In the genomic region with DNA sequence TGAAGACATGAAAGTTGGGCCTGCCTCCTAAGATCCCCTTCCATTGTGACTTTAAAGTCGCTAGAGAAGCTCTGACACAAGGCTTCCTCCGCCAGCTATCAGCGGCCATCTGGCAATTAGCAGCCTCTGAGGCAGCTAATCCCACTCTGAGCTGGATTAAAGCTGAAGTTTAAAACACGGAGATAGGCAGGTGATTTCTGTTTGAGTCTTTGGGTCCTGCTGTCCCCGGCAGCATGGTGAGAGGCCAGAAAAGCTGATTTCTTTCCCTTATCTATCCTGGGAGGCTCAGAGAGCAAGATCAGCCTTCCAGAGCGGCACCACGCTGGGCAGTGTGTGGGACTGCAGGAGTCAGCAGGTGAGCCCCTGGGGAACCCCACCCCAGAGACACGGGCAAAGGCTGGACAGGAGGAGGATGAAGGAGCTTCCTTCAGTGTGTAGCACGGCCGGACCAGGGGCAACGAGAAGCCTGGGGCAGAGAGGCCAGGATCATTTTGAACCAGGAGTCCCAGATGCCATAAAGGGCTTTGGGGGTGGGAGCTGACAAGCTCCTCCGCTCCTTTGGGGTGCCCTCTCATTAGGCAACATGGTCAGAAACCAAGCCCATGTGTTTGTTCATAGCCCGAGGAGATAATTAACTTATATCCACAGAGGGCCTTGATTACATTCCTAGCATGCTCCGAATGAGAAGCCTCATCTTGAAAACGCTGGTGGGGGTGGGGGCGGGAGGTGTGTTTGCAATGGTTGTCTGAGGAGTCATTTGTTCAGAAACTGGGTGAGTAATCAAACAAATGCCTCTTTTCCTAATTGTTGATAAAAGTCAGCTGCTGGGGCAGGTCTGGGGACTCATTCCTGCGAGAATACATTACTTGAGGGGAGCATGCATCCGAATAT, we compare ENCODE assay signal across 13 mouse cellular contexts.
DNase-seq lines count a peak whose midpoint lies in the region; ATAC-seq lines count a peak whose summit lies in the region.
"Had no signal": no experiment of that assay in that cellular context is flagged by ENCODE, and none has a peak within 500 bp of the region (broad histone marks: within the 10 kb centered on the region; RNA-seq: fewer than 3 reads in every experiment).

No protein-coding gene starts in this region.

- peak; percentile 8 to 16 for DNase-seq in cerebellum, postnatal 14 days
- DNase-seq in cerebellum, adult 18-20 months: no peak
- DNase-seq in hindbrain, embryonic 11.5 days (ENCODE audit: low spot score): no peak
- DNase-seq in CD4-positive helper T cell, adult 2 months (ENCODE audit: low read depth, low spot score): peak; percentile 3
- peak; percentile 18 for DNase-seq in midbrain, embryonic 10.5 days (ENCODE audit: low spot score)
- DNase-seq in right cerebral cortex, postnatal 36 days (ENCODE audit: low spot score in 2 of 2): no peak
- DNase-seq: thymus, adult 2 months had no signal

- H3K36me3 ChIP-seq in hindbrain, embryonic 12.5 days: no peaks in the 10 kb centered on the region
- no peaks in the 10 kb centered on the region for H3K36me3 ChIP-seq in hindbrain, embryonic 11.5 days (ENCODE audit: control insufficient read depth, insufficient read depth, low read length)
- no peaks in the 10 kb centered on the region for H3K36me3 ChIP-seq in midbrain, embryonic 10.5 days
- H3K36me3 ChIP-seq: G1E; neural tube, embryonic 12.5 days had no signal

- ATAC-seq in hindbrain, embryonic 12.5 days (ENCODE audit: low FRiP score): 0 out of 2 replicates have a peak, but pooled peaks have one; percentile 43
- ATAC-seq in hindbrain, embryonic 11.5 days (ENCODE audit: low FRiP score): no peak
- no peak for ATAC-seq in CD4-positive, CD25-positive, alpha-beta regulatory T cell, adult 4 months
- ATAC-seq: intestine, embryonic 16.5 days had no signal

- H3K4me2 ChIP-seq in hindbrain, embryonic 12.5 days (replicated peaks): no peak overlapping the region
- no peak overlapping the region for H3K4me2 ChIP-seq in hindbrain, embryonic 11.5 days (replicated peaks; ENCODE audit: low read depth, low read length)
- H3K4me2 ChIP-seq: neural tube, embryonic 12.5 days had no signal

- H3K4me1 ChIP-seq in hindbrain, embryonic 12.5 days: peaks cover 9% of the 10 kb centered on the region; the same call in 1 of the 2 replicates
- H3K4me1 ChIP-seq in hindbrain, embryonic 11.5 days (replicated peaks; ENCODE audit: control insufficient read depth, insufficient read depth, low read length): no peaks in the 10 kb centered on the region
- H3K4me1 ChIP-seq in midbrain, embryonic 10.5 days: peaks cover 12% of the 10 kb centered on the region
- H3K4me1 ChIP-seq: neural tube, embryonic 12.5 days had no signal

- no peak overlapping the region for H3K27ac ChIP-seq in hindbrain, embryonic 12.5 days
- H3K27ac ChIP-seq in hindbrain, embryonic 11.5 days (ENCODE audit: low read depth, low read length): no peak overlapping the region
- H3K27ac ChIP-seq in midbrain, embryonic 10.5 days (replicated peaks): peak overlapping the region; percentile 68
- H3K27ac ChIP-seq: liver, embryonic 14.5 days; neural tube, embryonic 12.5 days had no signal

- no peaks in the 10 kb centered on the region for H3K9me3 ChIP-seq in hindbrain, embryonic 12.5 days (replicated peaks)
- no peaks in the 10 kb centered on the region for H3K9me3 ChIP-seq in hindbrain, embryonic 11.5 days (ENCODE audit: control insufficient read depth, low read length)
- H3K9me3 ChIP-seq in midbrain, embryonic 10.5 days (replicated peaks): no peaks in the 10 kb centered on the region
- H3K9me3 ChIP-seq: neural tube, embryonic 12.5 days had no signal

- H3K9ac ChIP-seq in hindbrain, embryonic 12.5 days: no peak overlapping the region
- H3K9ac ChIP-seq in hindbrain, embryonic 11.5 days (ENCODE audit: low read depth, low read length): no peak overlapping the region
- H3K9ac ChIP-seq: liver, embryonic 14.5 days; neural tube, embryonic 12.5 days had no signal

- H3K27me3 ChIP-seq in hindbrain, embryonic 12.5 days: no peaks in the 10 kb centered on the region
- no peaks in the 10 kb centered on the region for H3K27me3 ChIP-seq in hindbrain, embryonic 11.5 days (ENCODE audit: control insufficient read depth, insufficient read depth, low read length)
- H3K27me3 ChIP-seq in midbrain, embryonic 10.5 days (ENCODE audit: low read depth, poor library complexity, severe bottlenecking): no peaks in the 10 kb centered on the region
- H3K27me3 ChIP-seq: neural tube, embryonic 12.5 days had no signal

- WGBS in hindbrain, embryonic 12.5 days: 32% methylated on average over 18 of the region's 18 CpGs
- 46% methylated on average over 18 of the region's 18 CpGs for WGBS in hindbrain, embryonic 11.5 days
- WGBS in midbrain, embryonic 10.5 days: 23% methylated on average over 18 of the region's 18 CpGs

- no peak overlapping the region for H3K4me3 ChIP-seq in hindbrain, embryonic 12.5 days
- H3K4me3 ChIP-seq in hindbrain, embryonic 11.5 days (ENCODE audit: low read depth, low read length): no peak overlapping the region
- H3K4me3 ChIP-seq in midbrain, embryonic 10.5 days: peak overlapping the region; percentile 7; the same call in 1 of the 2 replicates
- H3K4me3 ChIP-seq: neural tube, embryonic 12.5 days had no signal

Comparison
In these comparisons a context has a peak if more than half of its experiments do, and no peak if none do; other contexts are left out.
1. DNase-seq: peak in cerebellum, postnatal 14 days (2 of 2), CD4-positive helper T cell, adult 2 months (single experiment) and midbrain, embryonic 10.5 days (single experiment); none in cerebellum, adult 18-20 months (0 of 2), hindbrain, embryonic 11.5 days (single experiment) and right cerebral cortex, postnatal 36 days (0 of 2).